ENCODE assay signal across 8 mouse cellular contexts in genomic region chrX:104201592-104202139, GRCm38 (mm10). TPM values are rescaled to one million over a fixed set of nuclear protein-coding genes. Genes with fewer than 3 reads are reported as not detected.
DNase-seq lines count a peak whose midpoint lies in the region; ATAC-seq and TF ChIP-seq lines count a peak whose summit lies in the region.

No protein-coding gene starts in this region.

- H3K27ac ChIP-seq in ES-Bruce4 (ENCODE audit: insufficient read depth, low read length), result no peak overlapping the region
- H3K27ac ChIP-seq in forebrain, postnatal 0 days (ENCODE audit: low read depth, low read length), result peak overlapping the region; percentile 96
- H3K27ac ChIP-seq in liver, embryonic 16.5 days (ENCODE audit: low read length), result no peak overlapping the region
- no peak overlapping the region for H3K27ac ChIP-seq in stomach, postnatal 0 days (replicated peaks)

- no peaks in the 10 kb centered on the region for H3K36me3 ChIP-seq in ES-Bruce4 (ENCODE audit: control insufficient read depth, insufficient read depth, low read length, poor library complexity, severe bottlenecking)
- no peaks in the 10 kb centered on the region for H3K36me3 ChIP-seq in forebrain, postnatal 0 days (ENCODE audit: insufficient read depth)
- no peaks in the 10 kb centered on the region for H3K36me3 ChIP-seq in liver, embryonic 16.5 days (ENCODE audit: control insufficient read depth, insufficient read depth)
- H3K36me3 ChIP-seq in stomach, postnatal 0 days (ENCODE audit: control insufficient read depth, insufficient read depth, low read length), result no peaks in the 10 kb centered on the region

- DNase-seq in cerebellum, postnatal 10 days, result peak; percentile 9 to 68
- no peak for DNase-seq in cerebellum, adult 8-10 months
- DNase-seq in forebrain, postnatal 0 days, result peak; percentile 47
- DNase-seq in stomach, postnatal 0 days (ENCODE audit: low spot score), result no peak
- DNase-seq in urinary bladder, postnatal 14 days (ENCODE audit: low spot score), result no peak

- TF ChIP-seq EP300 in ES-Bruce4 (IDR thresholded peaks at IDR 0.05; ENCODE audit: insufficient read depth, low read depth, low read length), result no peak
- TF ChIP-seq EP300 in stomach, postnatal 0 days (optimal IDR thresholded peaks at IDR 0.05), result no peak

- ATAC-seq in forebrain, postnatal 0 days, result peak; percentile 28
- no peak for ATAC-seq in liver, embryonic 16.5 days (ENCODE audit: low read depth)
- ATAC-seq in stomach, postnatal 0 days (ENCODE audit: low FRiP score, low TSS enrichment), result no peak
- ATAC-seq in erythroblast, adult 5-6 weeks (replicated peaks; ENCODE audit: low FRiP score, poor library complexity, severe bottlenecking), result no peak

- TF ChIP-seq CTCF in ES-Bruce4 (IDR thresholded peaks at IDR 0.05; ENCODE audit: low read depth, low read length), result no peak
- no peak for TF ChIP-seq CTCF in forebrain, postnatal 0 days (IDR thresholded peaks at IDR 0.05; ENCODE audit: low read depth)
- no peak for TF ChIP-seq CTCF in stomach, postnatal 0 days (IDR thresholded peaks at IDR 0.05; ENCODE audit: low read depth)

- no peaks in the 10 kb centered on the region for H3K9me3 ChIP-seq in ES-Bruce4 (replicated peaks; ENCODE audit: control insufficient read depth, insufficient read depth, low read length, poor library complexity, severe bottlenecking)
- no peaks in the 10 kb centered on the region for H3K9me3 ChIP-seq in forebrain, postnatal 0 days (ENCODE audit: low read length)
- no peaks in the 10 kb centered on the region for H3K9me3 ChIP-seq in liver, embryonic 16.5 days (replicated peaks; ENCODE audit: control insufficient read depth, low read length)
- no peaks in the 10 kb centered on the region for H3K9me3 ChIP-seq in stomach, postnatal 0 days (ENCODE audit: control insufficient read depth, low read length)

- H3K9ac ChIP-seq in ES-Bruce4 (ENCODE audit: low read depth, poor library complexity, severe bottlenecking), result 0 out of 2 replicates have a peak overlapping the region, but pooled peaks have one; percentile 85
- H3K9ac ChIP-seq in forebrain, postnatal 0 days, result peak overlapping the region; percentile 82
- H3K9ac ChIP-seq in liver, embryonic 16.5 days (ENCODE audit: low read depth, low read length), result no peak overlapping the region
- H3K9ac ChIP-seq in stomach, postnatal 0 days (ENCODE audit: low read length), result no peak overlapping the region

- peak overlapping the region; percentile 52 for H3K4me2 ChIP-seq in forebrain, postnatal 0 days (ENCODE audit: low read depth)
- H3K4me2 ChIP-seq in liver, embryonic 16.5 days (ENCODE audit: low read depth, low read length), result peak overlapping the region; percentile 65
- peak overlapping the region; percentile 66 for H3K4me2 ChIP-seq in stomach, postnatal 0 days (replicated peaks; ENCODE audit: low read depth)

- 43% methylated on average over 21 of the region's 21 CpGs for WGBS in forebrain, postnatal 0 days
- WGBS in liver, embryonic 16.5 days (ENCODE audit: insufficient replicate concordance), result 31% methylated on average over 18 of the region's 21 CpGs
- 13% methylated on average over 20 of the region's 21 CpGs for WGBS in stomach, postnatal 0 days

- no peaks in the 10 kb centered on the region for H3K27me3 ChIP-seq in ES-Bruce4 (ENCODE audit: control insufficient read depth, insufficient read depth, low read length, poor library complexity, severe bottlenecking)
- no peaks in the 10 kb centered on the region for H3K27me3 ChIP-seq in forebrain, postnatal 0 days (ENCODE audit: insufficient read depth, low read length)
- peaks cover 44% of the 10 kb centered on the region for H3K27me3 ChIP-seq in liver, embryonic 16.5 days (ENCODE audit: control insufficient read depth, insufficient read depth, low read depth, low read length)
- H3K27me3 ChIP-seq in stomach, postnatal 0 days (ENCODE audit: control insufficient read depth, insufficient read depth, low read length), result no peaks in the 10 kb centered on the region

- no peaks in the 10 kb centered on the region for H3K4me1 ChIP-seq in ES-Bruce4 (ENCODE audit: control insufficient read depth, insufficient read depth, low read length)
- no peaks in the 10 kb centered on the region for H3K4me1 ChIP-seq in forebrain, postnatal 0 days (ENCODE audit: insufficient read depth)
- no peaks in the 10 kb centered on the region for H3K4me1 ChIP-seq in liver, embryonic 16.5 days (ENCODE audit: control insufficient read depth, low read depth, low read length)
- no peaks in the 10 kb centered on the region for H3K4me1 ChIP-seq in stomach, postnatal 0 days (replicated peaks; ENCODE audit: control insufficient read depth, insufficient read depth)

- H3K4me3 ChIP-seq in ES-Bruce4 (ENCODE audit: low read depth, low read length), result peak overlapping the region; percentile 95
- H3K4me3 ChIP-seq in forebrain, postnatal 0 days (ENCODE audit: low read depth, low read length), result peak overlapping the region; percentile 55
- H3K4me3 ChIP-seq in liver, embryonic 16.5 days (ENCODE audit: low read depth, low read length), result no peak overlapping the region
- peak overlapping the region; percentile 50; the same call in 1 of the 2 replicates for H3K4me3 ChIP-seq in stomach, postnatal 0 days (ENCODE audit: low read depth, low read length)

- no peak for TF ChIP-seq POLR2A in ES-Bruce4 (IDR thresholded peaks at IDR 0.05; ENCODE audit: insufficient read depth, low read length)

RNA-seq across cellular contexts. Expression of gene Nexmif, which starts 0.7 kb away (rescaled TPM):
- 8.1 and 8.3 TPM in 2 replicates for polyA plus RNA-seq in ES-Bruce4 (2011; ENCODE audit: insufficient read depth, insufficient read length, low read depth, missing spikeins)
- total RNA-seq in forebrain, postnatal 0 days (2014; rRNA removed), result 69.7 and 82.8 TPM in 2 replicates
- 18.1 and 28.1 TPM in 2 replicates for polyA plus RNA-seq in forebrain, postnatal 0 days (2015; fragmentation: Nextera tagmentation; extraction: Ambion mirVana)
- 0.02 and 0.04 TPM in 2 replicates for polyA plus RNA-seq in liver, embryonic 16.5 days (2015; fragmentation: Nextera tagmentation; extraction: Ambion mirVana)
- 0.33 and 0.44 TPM in 2 replicates for polyA plus RNA-seq in stomach, postnatal 0 days (2015; fragmentation: Nextera tagmentation; extraction: Ambion mirVana)
- not detected in 2 replicates for total RNA-seq in erythroblast, adult 5-6 weeks (2015; ENCODE audit: low replicate concordance)
- total RNA-seq in erythroblast, adult 5-6 weeks (2017; ENCODE audit: low replicate concordance), result under 0.01 TPM in 1 of 2 replicates, not detected in the other

Comparison
In these comparisons a context has a peak if more than half of its experiments do, and no peak if none do; other contexts are left out.
1. DNase-seq: peak in cerebellum, postnatal 10 days (2 of 2) and forebrain, postnatal 0 days (single experiment); none in cerebellum, adult 8-10 months (single experiment), stomach, postnatal 0 days (single experiment) and urinary bladder, postnatal 14 days (single experiment).
2. H3K9ac ChIP-seq: peak in ES-Bruce4 (single experiment) and forebrain, postnatal 0 days (single experiment); none in liver, embryonic 16.5 days (single experiment) and stomach, postnatal 0 days (single experiment).
3. Peak in every context shown above with its lines, with median percentiles within 50 percentile points of each other: H3K4me2 ChIP-seq.